Mouse (Mus musculus) testis, adult 10 weeks (tissue): ENCODE data around the gene Upp1. TPM values are rescaled to one million over a fixed set of nuclear protein-coding genes. Genes with fewer than 3 reads are reported as not detected.

Source experiments
- polyA plus RNA-seq: library from polyadenylated mRNA; stranded (reverse); fragments of 350-450 nt; fragmentation: Illumina TruSeq; extraction: RNeasy Lipid Tissue Mini Kit (QIAGEN cat#74804); gene quantifications from one replicate; pipeline ENCODE4 v1.2.3, GENCODE M21; 2014; ENCODE audit warnings: low read depth, low replicate concordance

The Upp1 gene
- polyA plus RNA-seq, result 0.90 TPM

GRCm38 (mm10) chr11:9118050-9118420 lies at the start of gene Upp1:
Gene Upp1 (plus strand): TSS chr11:9118103.

Other genes with a start within 250 kb of the Upp1 start
- 0.17 TPM for gene Pkd1l1, start 144.8 kb upstream of the Upp1 start, polyA plus RNA-seq
- gene Hus1, start 106.9 kb upstream of the Upp1 start, polyA plus RNA-seq, result 6.8 TPM
- gene Gm11992, start 69.5 kb upstream of the Upp1 start, polyA plus RNA-seq, result 32.2 TPM
- 213 TPM for gene Sun3, start 69.1 kb upstream of the Upp1 start, polyA plus RNA-seq
- gene Abca13, start 73.8 kb downstream of the Upp1 start, polyA plus RNA-seq, result 0.13 TPM